Mouse (Mus musculus): Measurements from ENCODE around the gene Hipk2. TPM values are rescaled to one million over a fixed set of nuclear protein-coding genes. Genes with fewer than 3 reads are reported as not detected.
A peak's percentile ranks its signal among the peaks of the same experiment; 100 is the strongest.

Gene Hipk2
- total and polyA plus RNA-seq, 2 experiments from 2014 or later, result 17.8 to 28.6 TPM

DNA sequence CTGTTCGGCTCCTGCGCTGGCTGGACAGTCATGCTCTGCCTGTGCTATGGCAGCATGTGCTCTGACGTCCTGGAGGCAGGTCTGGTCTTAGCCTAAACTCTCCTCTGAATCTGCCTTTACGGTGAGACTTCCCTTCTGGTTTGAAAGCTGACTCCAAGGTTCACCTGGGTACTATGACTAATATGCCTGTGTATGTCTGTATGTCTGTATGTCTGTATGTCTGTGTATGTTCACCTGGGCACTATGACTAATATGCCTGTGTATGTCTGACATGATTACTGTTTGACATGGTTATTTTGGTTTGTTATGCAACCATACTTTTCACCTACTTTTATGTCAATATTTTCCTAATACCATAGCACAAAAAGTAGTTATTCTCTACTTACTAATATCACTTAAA, 52.8 kb downstream of the Hipk2 start:
- no peaks in the 10 kb centered on the region for H3K9me3 ChIP-seq (ENCODE audit: low read length)
- H3K9ac ChIP-seq, result no peak overlapping the region
- H3K27me3 ChIP-seq (ENCODE audit: insufficient read depth, low read length), result no peaks in the 10 kb centered on the region
- DNase-seq (no peak), ATAC-seq (no peak)
- H3K27ac ChIP-seq (ENCODE audit: low read depth, low read length), result no peak overlapping the region
- H3K4me1 ChIP-seq (ENCODE audit: insufficient read depth), result no peaks in the 10 kb centered on the region
- no peak for TF ChIP-seq CTCF (IDR thresholded peaks at IDR 0.05; ENCODE audit: low read depth)
- H3K4me3 ChIP-seq (ENCODE audit: low read depth, low read length), result no peak overlapping the region
- 93% methylated on average over 4 of the region's 4 CpGs for WGBS
- H3K4me2 ChIP-seq (ENCODE audit: low read depth), result no peak overlapping the region
- peaks cover 9% of the 10 kb centered on the region for H3K36me3 ChIP-seq (ENCODE audit: insufficient read depth)

DNA sequence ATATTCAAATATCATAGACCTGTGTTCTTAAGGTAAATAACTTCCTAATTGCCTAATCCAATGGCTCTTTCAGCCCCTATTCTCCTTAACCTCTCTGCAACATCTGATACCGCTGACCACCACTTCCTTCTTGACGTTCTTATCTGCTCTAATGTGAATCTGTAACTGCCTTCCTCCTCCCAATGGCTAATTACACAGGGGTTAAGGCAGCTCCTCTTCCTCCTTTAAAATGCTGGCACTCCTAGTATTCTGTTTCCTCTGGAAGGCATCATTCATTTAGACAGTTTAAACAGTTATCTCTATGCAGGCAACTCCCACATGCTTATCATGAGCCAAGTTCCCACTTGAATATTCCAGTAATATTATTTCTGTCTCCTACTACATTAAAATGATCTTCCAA, 54.3 kb downstream of the Hipk2 start:
- DNase-seq, result no peak
- WGBS, result 80% methylated on average over 2 of the region's 2 CpGs
- no peak for ATAC-seq
- TF ChIP-seq CTCF (IDR thresholded peaks at IDR 0.05; ENCODE audit: low read depth), result no peak
- Histone ChIP-seq H3K27me3 (ENCODE audit: insufficient read depth, low read length) (no peaks in the 10 kb centered on the region), H3K4me3 (ENCODE audit: low read depth, low read length) (no peak overlapping the region), H3K36me3 (ENCODE audit: insufficient read depth) (peaks cover 16% of the 10 kb centered on the region), H3K27ac (ENCODE audit: low read depth, low read length) (no peak overlapping the region), H3K9me3 (ENCODE audit: low read length) (no peaks in the 10 kb centered on the region), H3K9ac (no peak overlapping the region), H3K4me1 (ENCODE audit: insufficient read depth) (no peaks in the 10 kb centered on the region), H3K4me2 (ENCODE audit: low read depth) (no peak overlapping the region)

DNA sequence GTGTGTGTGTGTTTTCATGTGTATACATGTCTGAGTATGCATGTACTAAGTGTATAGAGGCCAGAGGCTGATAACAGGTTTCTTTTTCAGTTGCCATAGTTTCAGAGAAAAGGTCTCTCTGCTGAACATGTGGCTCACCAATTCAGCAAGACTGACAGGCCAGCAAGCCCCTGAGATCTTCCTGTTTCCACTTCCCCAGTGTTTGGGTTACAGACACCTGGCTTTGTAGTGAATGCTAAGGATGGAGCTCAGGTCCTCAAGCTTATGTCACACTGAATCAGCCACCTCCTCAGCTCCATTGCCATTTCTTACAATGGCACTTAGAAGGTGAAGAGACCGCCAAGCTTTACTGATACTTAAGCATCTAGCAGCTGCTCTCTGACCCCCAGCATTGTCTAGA, 55.1 kb downstream of the Hipk2 start:
- WGBS, result 97% methylated on average over 1 of the region's 1 CpGs
- TF ChIP-seq CTCF (IDR thresholded peaks at IDR 0.05; ENCODE audit: low read depth), result no peak
- no peaks in the 10 kb centered on the region for H3K27me3 ChIP-seq (ENCODE audit: insufficient read depth, low read length)
- H3K4me1 ChIP-seq (ENCODE audit: insufficient read depth), result no peaks in the 10 kb centered on the region
- no peak overlapping the region for H3K4me2 ChIP-seq (ENCODE audit: low read depth)
- no peak for DNase-seq
- no peaks in the 10 kb centered on the region for H3K9me3 ChIP-seq (ENCODE audit: low read length)
- H3K9ac ChIP-seq, result no peak overlapping the region
- H3K36me3 ChIP-seq (ENCODE audit: insufficient read depth), result peaks cover 16% of the 10 kb centered on the region
- H3K27ac ChIP-seq (ENCODE audit: low read depth, low read length), result no peak overlapping the region
- no peak overlapping the region for H3K4me3 ChIP-seq (ENCODE audit: low read depth, low read length)
- ATAC-seq, result no peak

DNA sequence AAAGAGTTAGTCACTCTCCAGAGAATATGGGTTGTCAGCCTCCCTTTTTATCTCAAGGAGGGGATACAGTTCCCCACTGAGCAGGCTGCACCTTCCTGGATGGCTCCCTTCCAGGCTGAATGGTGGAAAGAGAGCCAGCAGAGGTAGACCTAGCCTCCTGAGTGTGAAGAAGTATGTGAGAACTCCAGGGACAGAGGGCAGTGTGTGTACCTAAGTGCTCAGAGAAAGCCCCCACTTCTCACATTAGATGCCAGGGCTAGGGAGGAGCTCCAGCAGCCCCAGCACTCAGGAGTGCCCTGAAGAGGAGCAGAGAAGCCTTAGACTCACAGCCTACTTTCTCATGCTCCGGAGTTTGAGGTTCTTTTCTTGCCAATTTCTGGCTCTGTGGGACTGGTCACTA, 59.7 kb downstream of the Hipk2 start:
- DNase-seq (no peak), ATAC-seq (no peak)
- H3K4me1 ChIP-seq (ENCODE audit: insufficient read depth), result no peaks in the 10 kb centered on the region
- 90% methylated on average over 1 of the region's 1 CpGs for WGBS
- no peak overlapping the region for H3K4me2 ChIP-seq (ENCODE audit: low read depth)
- H3K27ac ChIP-seq (ENCODE audit: low read depth, low read length), result no peak overlapping the region
- no peaks in the 10 kb centered on the region for H3K9me3 ChIP-seq (ENCODE audit: low read length)
- TF ChIP-seq CTCF (IDR thresholded peaks at IDR 0.05; ENCODE audit: low read depth), result no peak
- no peak overlapping the region for H3K4me3 ChIP-seq (ENCODE audit: low read depth, low read length)
- peaks cover 16% of the 10 kb centered on the region for H3K36me3 ChIP-seq (ENCODE audit: insufficient read depth)
- H3K27me3 ChIP-seq (ENCODE audit: insufficient read depth, low read length), result no peaks in the 10 kb centered on the region
- H3K9ac ChIP-seq, result no peak overlapping the region

DNA sequence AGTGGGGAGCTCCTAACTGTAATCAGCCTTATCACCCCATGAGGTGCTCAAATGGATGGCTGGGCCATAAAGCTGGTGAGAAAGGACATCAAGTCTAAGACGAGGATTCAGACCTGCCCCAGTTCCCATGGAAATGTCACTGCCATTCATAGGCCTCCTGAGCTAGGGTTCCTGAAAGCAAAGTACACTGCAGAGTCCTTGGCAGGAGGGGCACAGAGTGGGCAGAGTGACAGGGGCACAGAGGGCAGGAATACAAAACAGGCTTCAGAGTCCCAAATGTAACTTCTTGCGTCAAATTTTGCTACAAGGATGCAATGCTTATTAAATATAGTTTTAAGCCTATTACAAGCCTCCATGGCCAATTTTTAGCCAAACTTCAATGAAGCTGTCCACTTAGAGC, 60.4 kb downstream of the Hipk2 start:
- DNase-seq (peak; percentile 10), ATAC-seq (peak; percentile 48; the same call in 1 of the 2 replicates)
- WGBS, result 54% methylated on average over 2 of the region's 2 CpGs
- Histone ChIP-seq H3K4me1 (ENCODE audit: insufficient read depth) (no peaks in the 10 kb centered on the region), H3K27ac (ENCODE audit: low read depth, low read length) (no peak overlapping the region), H3K4me3 (ENCODE audit: low read depth, low read length) (no peak overlapping the region), H3K9me3 (ENCODE audit: low read length) (no peaks in the 10 kb centered on the region), H3K4me2 (ENCODE audit: low read depth) (no peak overlapping the region), H3K27me3 (ENCODE audit: insufficient read depth, low read length) (no peaks in the 10 kb centered on the region), H3K36me3 (ENCODE audit: insufficient read depth) (peaks cover 16% of the 10 kb centered on the region), H3K9ac (no peak overlapping the region)
- TF ChIP-seq CTCF (IDR thresholded peaks at IDR 0.05; ENCODE audit: low read depth), result no peak

DNA sequence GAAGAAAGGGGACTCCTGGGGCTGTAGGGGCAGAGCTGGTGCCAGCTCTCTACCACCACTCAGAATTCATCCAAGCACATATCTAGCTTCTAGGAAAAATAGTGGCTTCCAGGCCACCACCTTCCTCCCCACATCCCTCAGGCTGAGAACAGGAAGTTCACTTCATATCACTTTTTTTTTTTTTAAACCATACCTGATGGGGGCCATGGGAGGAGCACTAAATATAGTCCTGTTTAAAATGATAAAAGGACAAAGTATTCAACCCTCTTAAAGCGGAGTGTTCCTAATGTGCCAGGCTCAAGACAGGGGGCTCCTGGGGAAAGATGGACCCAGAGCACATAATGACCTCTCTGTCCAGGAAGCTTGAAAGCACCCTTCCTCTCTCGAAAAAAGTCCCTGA, 61.3 kb downstream of the Hipk2 start:
- no peaks in the 10 kb centered on the region for H3K4me1 ChIP-seq (ENCODE audit: insufficient read depth)
- peaks cover 16% of the 10 kb centered on the region for H3K36me3 ChIP-seq (ENCODE audit: insufficient read depth)
- no peaks in the 10 kb centered on the region for H3K27me3 ChIP-seq (ENCODE audit: insufficient read depth, low read length)
- no peak overlapping the region for H3K27ac ChIP-seq (ENCODE audit: low read depth, low read length)
- no peaks in the 10 kb centered on the region for H3K9me3 ChIP-seq (ENCODE audit: low read length)
- H3K9ac ChIP-seq, result no peak overlapping the region
- TF ChIP-seq CTCF (IDR thresholded peaks at IDR 0.05; ENCODE audit: low read depth), result no peak
- no peak overlapping the region for H3K4me3 ChIP-seq (ENCODE audit: low read depth, low read length)
- 97% methylated on average over 2 of the region's 2 CpGs for WGBS
- no peak for ATAC-seq
- H3K4me2 ChIP-seq (ENCODE audit: low read depth), result no peak overlapping the region
- no peak for DNase-seq

DNA sequence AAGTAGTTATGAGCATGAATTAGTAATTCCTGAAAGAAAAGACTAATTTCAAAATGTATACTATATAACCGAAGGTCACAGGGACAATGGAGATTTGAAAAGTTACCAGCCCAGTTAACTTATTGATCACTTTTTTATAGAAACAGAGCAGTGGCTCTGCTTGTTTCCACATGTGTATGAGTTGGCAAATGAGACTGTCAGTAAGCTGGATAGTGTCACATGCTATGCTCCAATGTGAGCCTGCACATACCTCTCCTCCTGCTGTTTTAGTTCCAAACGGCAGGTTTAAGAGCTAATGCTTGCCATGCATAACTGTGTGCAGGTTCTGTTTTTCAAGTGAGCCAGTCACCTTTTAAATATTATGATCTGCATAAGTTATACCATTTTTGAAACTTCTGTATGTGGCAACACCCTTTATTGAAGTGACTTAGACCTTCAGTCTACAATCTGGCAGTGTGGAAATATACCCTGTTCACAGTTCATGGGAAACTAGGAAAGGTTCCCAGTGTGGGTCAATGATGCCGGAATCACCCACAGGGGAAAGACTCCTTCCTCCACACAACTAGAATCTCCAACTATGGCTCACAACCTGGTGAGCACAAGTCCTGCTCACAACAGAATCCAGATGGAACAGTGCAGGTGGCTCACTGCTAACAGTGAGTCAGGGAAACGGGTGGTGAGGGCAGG, 64.4 kb downstream of the Hipk2 start:
- no peaks in the 10 kb centered on the region for H3K27me3 ChIP-seq (ENCODE audit: insufficient read depth, low read length)
- no peak overlapping the region for H3K9ac ChIP-seq
- ATAC-seq, result no peak
- H3K36me3 ChIP-seq (ENCODE audit: insufficient read depth), result no peaks in the 10 kb centered on the region
- no peaks in the 10 kb centered on the region for H3K4me1 ChIP-seq (ENCODE audit: insufficient read depth)
- H3K4me2 ChIP-seq (ENCODE audit: low read depth), result no peak overlapping the region
- H3K27ac ChIP-seq (ENCODE audit: low read depth, low read length), result no peak overlapping the region
- no peaks in the 10 kb centered on the region for H3K9me3 ChIP-seq (ENCODE audit: low read length)
- 85% methylated on average over 4 of the region's 4 CpGs for WGBS
- no peak for TF ChIP-seq CTCF (IDR thresholded peaks at IDR 0.05; ENCODE audit: low read depth)
- DNase-seq, result no peak
- H3K4me3 ChIP-seq (ENCODE audit: low read depth, low read length), result no peak overlapping the region

Data from forebrain, postnatal 0 days (tissue).